Mouse (Mus musculus) kidney, adult 8-10 months (tissue): ENCODE measurements around the gene Foxn4.

Experiments used
- DNase-seq, 2 experiments: peaks; one replicate each; pipeline ENCODE4 v3.0.0; 2022

Foxn4 gene

DNA sequence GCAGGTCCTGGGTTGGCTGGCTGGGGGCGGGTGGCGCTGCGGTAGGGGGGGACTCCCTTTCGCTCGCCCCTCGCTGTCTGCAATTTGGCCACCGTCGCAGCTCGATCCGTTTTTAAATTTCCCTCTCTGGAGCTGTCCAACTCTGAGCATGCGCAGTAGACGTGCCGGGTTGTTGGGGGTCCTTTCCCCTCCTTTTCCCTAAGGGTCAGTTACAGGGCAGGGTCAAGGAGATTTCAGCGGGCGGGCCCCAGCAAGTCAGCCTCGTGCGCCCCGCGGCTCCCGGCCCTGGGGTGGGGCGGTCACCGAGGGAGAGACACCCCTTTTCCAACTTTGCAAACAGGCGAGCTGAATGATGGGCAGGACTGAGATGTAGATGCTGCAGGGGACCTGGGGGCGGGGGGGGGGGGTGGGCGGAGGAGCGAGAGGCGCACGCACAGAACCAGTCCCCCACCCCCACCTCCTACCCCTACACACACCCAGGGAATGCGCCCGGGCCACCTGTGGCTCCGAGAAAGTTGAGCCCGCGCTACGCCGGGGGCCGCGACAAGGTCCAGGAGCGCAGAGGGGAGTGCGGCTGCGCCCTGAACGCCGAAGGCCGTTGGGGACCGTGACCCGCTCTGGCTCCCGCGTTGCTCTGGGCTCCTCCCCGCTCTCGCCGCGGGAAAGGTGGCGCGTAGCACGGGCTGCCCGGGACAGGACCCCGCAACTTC is at the start of gene Foxn4:
TSS of gene Foxn4 (minus strand) at position 115 of the 710 bp plus-strand sequence.
- DNase-seq, result no peak

GRCm38 (mm10) chr5:114323105-114323790 is 49.6 kb upstream of the Foxn4 start:
- DNase-seq, result no peak

DNA sequence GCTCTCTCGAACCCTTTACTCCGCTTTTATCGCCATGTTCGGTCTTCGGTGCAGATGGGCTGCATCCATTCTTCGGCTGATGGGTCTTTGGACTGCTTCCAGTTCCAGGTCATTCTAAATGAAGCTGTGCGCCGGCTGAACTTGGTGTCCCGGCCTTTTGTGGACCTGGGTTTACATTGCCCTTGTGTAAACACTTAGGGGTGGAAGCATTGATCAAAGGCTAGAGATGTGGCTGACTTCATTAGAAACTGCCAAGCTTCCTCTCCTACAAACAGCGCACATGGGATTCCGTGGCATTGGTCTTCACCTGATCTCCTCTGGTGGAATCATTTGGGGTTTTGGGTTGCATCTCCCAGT is 36.1 kb upstream of the Foxn4 start:
- DNase-seq, result no peak

GRCm38 (mm10) chr5:114308765-114309679 is 35.4 kb upstream of the Foxn4 start:
- no peak for DNase-seq

DNA sequence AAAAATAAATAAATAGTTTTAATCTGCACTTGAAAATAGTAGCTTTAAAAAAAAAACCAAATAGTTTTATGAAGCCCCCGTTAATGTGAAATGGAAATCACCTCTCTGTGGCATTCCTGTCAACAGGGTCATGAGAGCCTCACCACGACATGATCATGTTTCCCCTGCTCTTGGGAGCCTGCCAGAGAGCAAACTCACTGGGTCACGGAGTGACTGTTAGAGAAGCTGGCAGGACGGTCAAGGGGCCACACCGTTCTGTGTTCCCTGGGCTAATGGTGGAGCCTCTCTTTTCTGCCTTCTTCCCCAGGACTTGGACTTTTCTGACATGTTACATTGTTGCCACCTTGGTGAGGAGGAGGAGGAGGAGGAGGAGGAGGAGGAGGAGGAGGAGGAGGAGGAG is 32.9 kb upstream of the Foxn4 start:
- no peak for DNase-seq

DNA sequence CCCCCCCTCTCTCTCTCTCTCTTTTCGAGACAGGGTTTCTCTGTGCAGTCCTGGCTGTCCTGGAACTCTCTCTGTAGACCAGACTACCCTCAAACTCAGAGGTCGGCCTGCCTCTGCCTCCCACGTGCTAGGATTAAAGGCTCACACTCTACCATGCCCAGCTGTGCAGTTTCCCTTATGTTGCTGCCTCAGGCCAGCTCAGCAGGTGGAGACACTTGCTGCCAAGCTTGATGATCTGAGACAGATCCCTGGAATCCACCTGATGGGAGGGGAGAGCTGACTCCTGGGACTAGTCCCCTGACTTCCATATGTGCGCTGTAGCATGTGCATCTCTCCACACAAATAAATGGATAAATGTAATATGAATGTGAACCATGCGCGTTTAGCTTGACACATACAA is 29.6 kb upstream of the Foxn4 start:
- no peak for DNase-seq

- no peak for DNase-seq
Observed at GRCm38 (mm10) chr5:114299883-114300610, 26.4 kb upstream of the Foxn4 start.

GRCm38 (mm10) chr5:114299156-114299855 is 25.7 kb upstream of the Foxn4 start:
- DNase-seq, result no peak

DNA sequence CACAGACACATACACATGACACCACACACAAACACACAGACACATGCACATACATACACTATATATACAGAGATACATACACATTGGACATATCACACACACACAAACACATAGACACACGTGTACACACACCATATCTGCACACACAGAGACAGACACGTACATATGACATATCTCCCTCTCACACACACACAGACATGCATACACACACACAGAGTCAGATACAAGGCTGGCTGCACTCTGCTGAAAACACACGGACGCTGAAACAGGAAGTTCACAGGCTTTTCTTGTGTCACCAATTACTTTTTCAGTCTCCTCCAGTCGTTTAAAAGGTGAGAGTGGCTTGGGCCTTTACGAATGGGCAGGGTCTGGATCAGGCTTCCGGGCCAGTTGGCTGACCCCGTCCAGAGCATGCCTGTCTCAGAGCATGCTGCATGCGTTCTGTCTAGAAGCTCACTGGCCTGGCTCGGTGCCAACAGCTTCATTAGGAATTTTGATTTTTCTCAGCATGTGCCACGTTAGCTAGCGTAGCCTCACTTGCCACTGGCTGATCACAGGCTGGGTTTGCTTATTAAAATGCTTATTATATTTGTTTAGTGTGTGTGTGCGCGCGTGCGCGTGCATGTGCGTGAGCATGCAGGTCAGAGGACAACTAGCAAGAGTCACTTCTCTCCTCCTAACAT is 24.7 kb upstream of the Foxn4 start:
- DNase-seq, result no peak

- no peak for DNase-seq
Observed at GRCm38 (mm10) chr5:114296693-114297631, 23.4 kb upstream of the Foxn4 start.

GRCm38 (mm10) chr5:114290004-114290403 is 16.4 kb upstream of the Foxn4 start:
- no peak for DNase-seq

GRCm38 (mm10) chr5:114288874-114289273 is 15.3 kb upstream of the Foxn4 start, which contains the start of gene Myo1h:
Gene Myo1h, plus strand, starts transcription at chr5:114289166.
- no peak for DNase-seq

- no peak for DNase-seq
Observed at GRCm38 (mm10) chr5:114288396-114288795, 14.8 kb upstream of the Foxn4 start.

DNA sequence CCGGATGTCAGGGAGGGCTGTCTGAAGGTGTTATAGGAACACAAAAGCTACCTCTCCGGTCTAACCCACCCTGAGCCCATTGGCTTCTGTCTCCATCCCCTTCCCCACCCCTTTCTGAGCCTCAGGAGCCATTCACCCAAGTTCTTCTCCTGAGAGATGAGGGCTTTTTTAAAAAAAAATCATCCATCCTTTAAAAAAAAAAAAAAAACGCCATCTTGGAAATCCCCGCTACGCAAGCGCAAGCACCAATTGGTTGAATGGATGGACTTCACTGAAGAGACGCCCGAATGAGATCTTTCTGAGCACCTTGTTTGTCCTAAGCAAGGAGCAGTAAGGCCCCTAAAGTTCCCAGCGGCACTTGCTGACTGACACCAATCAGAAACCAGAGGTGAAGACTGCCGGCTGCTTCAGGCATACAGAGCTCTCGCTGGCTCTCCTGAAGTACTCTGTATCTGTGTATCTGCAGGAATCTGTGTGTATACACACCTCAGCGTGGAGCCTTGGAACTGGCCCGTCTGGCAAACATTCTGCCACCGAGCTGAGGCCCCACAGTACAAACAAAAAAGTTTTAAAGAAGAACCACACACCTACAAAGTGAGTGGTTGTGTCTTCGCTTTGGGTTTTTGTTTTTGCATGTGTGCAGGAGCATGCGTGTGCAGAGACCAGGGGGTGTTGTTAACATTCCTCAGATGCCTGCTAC is 13.4 kb upstream of the Foxn4 start:
- no peak for DNase-seq

- no peak for DNase-seq
Observed at GRCm38 (mm10) chr5:114286102-114286501, 12.5 kb upstream of the Foxn4 start.

- DNase-seq, result no peak
Observed at GRCm38 (mm10) chr5:114285398-114285700, 11.7 kb upstream of the Foxn4 start.

- DNase-seq, result no peak
Observed at GRCm38 (mm10) chr5:114284604-114285397, 11.2 kb upstream of the Foxn4 start.

DNA sequence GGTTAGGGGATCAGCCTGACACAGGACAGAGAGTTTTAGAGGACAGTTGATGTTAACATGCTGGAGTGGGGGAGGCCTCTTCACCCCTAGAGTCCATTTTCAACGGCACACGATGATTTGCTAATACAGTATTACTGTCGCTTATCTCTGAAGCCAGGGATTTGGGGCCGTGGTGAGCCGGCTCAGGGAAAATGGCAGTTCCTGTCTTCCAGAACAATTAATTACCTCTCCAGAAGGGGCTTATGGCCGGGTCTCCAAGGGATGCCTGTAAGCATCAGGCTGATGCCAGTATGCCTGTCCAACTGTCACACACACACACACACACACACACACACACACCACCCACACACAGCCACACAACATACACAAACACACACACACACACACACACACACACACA is 8.7 kb upstream of the Foxn4 start:
- no peak for DNase-seq
